Mouse (Mus musculus): ENCODE data around the gene Tmem136.

GRCm38 (mm10) chr9:43110286-43110980 lies 5.9 kb downstream of the Tmem136 start:
- TF ChIP-seq CTCF (IDR thresholded peaks at IDR 0.05): no peak
- no peak for TF ChIP-seq POLR2A (IDR thresholded peaks at IDR 0.05; ENCODE audit: insufficient read depth, low read depth, low read length)

Measured in heart, adult 2 months (tissue).